Mouse (Mus musculus): ENCODE measurements around the gene Plcd4. TPM values are rescaled to one million over a fixed set of nuclear protein-coding genes. Genes with fewer than 3 reads are reported as not detected.
"Not testable (repeated sequence)": the region's sequence is repeated elsewhere in the genome, so short reads cannot be mapped to it uniquely, and the experiment has no call there.

Gene Plcd4
- total RNA-seq (2015; ENCODE audit: low replicate concordance) (not detected in 2 replicates), total RNA-seq (2017; ENCODE audit: low replicate concordance) (0.39 TPM in 1 of 2 replicates, not detected in the other)

DNA sequence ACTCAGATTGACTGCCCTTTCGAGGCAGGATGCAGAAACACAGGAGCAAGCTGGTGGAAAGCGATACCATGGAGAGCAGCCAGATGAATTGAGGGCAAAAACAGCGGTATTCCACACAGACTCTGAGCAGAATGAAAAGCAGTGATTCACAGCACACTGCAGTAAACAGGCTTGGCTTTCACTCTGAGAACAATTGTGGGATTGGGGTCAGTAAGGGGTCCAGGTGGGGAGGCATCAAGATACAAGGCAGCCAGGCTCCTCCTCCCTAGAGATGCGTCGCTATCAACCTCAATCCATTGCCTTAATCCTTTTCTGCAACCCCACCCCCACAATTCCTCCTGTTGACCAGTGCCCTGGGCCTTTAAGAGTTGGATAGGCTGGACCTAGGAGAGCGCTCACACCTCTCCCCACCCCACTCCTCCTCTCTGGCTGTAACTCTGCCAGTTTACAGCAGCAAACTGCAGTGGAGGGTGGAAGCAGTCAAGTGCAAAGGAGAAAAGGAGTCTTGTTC lies at the start of gene Plcd4:
Gene Plcd4 (plus strand): TSS at position 438 of the 511 bp plus-strand sequence.
- ATAC-seq (replicated peaks; ENCODE audit: low FRiP score, poor library complexity, severe bottlenecking): no peak

DNA sequence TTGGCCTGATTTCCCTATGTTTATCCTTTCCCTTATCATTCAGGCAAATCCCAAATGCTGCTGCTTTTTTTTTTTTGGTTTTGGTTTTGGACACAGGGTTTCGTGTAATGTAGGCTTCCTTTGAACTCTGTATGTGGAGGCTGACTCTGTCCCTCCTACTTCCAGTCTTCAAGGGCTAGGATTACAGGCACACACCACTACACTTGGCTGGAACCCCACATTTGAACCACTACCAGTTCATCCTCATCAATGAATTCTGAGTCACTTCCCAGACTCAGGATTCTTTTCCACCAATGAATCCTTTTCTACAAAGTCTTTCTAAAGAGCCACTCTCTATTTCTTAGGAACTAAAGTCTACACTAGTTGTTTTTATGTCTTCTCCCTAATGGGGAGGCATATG lies 41.6 kb upstream of the Plcd4 start:
- no peak for ATAC-seq (replicated peaks; ENCODE audit: low FRiP score, poor library complexity, severe bottlenecking)

DNA sequence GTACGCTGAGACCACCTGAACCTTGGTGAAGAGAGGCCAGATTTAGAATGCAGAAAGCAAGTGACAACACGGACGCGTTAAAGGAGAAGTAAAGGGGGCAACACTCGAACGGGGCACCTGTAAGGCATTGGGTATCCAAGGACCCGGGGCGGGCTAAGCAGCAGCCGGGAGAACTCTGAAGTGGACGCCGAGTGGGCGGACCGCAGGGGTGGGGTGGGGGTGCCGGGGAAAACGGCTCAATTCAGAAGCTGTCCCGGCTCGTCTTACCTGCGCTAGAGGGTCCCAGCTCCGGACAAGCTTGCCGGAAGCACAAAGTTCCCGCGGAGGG lies 37.3 kb upstream of the Plcd4 start:
- peak; percentile 36 for ATAC-seq (replicated peaks; ENCODE audit: low FRiP score, poor library complexity, severe bottlenecking)

DNA sequence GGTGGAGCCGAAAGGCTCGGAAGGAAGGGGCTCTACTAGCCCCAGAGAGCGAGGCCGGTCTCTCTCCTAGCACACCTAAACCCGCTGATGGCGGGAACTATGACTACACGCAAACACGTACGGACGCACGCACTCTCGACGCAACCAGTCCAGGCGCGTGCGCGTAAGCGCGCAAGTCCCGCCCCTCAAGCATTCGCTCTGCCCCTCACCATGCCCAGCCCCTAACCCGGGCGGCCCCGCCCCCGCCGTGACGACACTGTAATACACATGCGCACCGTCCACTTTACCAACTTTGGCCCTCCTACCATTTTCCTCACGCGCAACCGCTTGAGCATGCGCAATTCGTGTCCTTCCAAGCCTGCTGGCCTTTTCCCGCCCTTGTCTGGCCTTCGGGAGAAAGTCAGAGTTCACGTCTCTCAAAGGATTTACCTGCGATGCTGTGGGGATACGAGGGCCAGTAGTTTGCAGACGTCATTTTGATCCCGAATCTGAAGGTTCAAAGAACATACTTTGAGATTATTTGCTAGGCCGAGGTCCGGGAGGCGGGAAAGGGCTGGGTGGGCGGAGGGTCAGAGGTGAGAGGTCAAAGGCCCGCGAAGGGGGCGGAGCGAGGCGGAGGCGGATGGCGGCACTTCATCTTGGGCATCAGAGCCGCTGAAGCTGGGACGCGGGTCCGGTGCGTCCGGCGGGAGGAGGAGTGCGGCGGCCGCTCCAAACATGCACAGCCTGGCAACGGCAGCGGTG lies 36.8 kb upstream of the Plcd4 start, which contains the start of gene Cnot9:
Gene Cnot9 (plus strand): TSS at position 338 of the 744 bp plus-strand sequence.
- ATAC-seq (replicated peaks; ENCODE audit: low FRiP score, poor library complexity, severe bottlenecking): peak; percentile 91

DNA sequence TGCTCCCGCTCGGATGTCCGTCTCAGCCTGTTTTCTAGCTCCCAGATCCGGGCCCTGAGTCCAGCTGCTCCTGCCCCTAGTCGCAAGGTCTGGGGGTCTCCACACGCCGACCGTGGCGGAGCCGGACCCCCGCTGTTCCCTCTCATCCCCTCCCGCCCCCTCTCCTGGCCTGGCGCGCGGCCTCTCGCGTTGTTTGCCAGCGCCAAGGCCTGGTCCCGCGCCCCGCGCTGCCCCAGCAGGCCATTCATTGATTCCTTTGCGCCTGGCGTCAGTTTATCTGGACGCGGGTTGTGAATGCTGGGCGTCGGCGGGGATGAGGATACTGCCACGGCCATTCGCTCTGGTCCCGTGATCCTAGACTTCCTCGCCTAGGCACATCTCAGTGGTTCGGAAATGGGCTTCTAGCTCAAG lies 36.2 kb upstream of the Plcd4 start:
- peak; percentile 68 for ATAC-seq (replicated peaks; ENCODE audit: low FRiP score, poor library complexity, severe bottlenecking)

DNA sequence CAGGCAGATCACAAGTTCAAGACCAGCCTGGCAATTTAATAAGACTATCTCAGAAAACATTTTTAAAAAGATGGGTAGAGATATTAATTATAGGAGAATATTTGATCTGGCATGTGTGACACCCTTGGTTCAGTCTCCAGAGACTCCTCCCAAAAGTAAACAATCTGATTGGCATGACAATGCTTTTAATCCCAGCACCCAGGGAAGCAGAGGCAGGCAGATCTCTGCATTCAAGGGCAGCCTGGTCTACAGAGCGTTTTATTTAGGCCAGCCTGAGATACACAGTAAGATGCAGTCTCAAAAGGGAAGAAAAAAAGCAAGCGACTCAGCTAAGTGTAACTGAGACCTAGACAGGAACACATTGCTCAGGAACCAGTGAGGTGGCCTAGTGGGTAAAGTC lies 34.9 kb upstream of the Plcd4 start:
- no peak for ATAC-seq (replicated peaks; ENCODE audit: low FRiP score, poor library complexity, severe bottlenecking)

DNA sequence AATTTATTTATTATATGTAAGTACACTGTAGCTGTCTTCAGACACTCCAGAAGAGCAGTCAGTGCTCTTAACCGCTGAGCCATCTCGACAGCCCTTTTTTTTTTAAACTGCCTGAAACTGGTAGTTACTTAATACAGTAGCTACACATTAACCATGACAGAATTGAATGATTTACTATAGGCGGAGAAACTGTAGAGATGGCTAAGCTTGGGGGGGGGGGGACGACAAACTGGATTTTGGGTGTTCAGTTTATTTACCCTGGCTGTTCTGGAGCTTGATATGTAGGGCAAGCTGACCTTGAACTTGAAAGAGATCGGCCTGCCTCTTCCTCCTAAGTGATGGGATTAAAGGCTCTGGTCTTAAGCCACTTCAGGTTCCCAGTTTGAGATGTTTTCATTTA lies 31.4 kb upstream of the Plcd4 start:
- ATAC-seq (replicated peaks; ENCODE audit: low FRiP score, poor library complexity, severe bottlenecking): no peak

DNA sequence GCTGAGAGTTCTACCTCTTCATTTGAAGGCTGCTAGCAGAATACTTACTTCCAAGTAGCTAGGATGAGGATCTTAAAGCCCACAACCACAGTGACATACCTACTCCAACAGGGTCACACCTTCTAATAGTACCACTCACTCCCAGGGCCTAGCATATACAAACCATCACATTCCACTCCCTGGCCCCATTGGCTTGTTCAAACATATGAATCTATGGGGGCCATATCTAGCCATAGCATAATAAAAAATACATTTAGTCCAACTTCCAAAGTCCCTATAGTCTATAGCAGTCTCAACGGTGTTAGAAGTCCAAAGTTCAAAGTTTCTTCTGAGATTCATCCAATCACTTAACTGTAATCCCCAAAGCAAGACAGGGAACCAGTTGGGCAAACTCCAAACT lies 29.7 kb upstream of the Plcd4 start:
- ATAC-seq (replicated peaks; ENCODE audit: low FRiP score, poor library complexity, severe bottlenecking): not testable (repeated sequence)

DNA sequence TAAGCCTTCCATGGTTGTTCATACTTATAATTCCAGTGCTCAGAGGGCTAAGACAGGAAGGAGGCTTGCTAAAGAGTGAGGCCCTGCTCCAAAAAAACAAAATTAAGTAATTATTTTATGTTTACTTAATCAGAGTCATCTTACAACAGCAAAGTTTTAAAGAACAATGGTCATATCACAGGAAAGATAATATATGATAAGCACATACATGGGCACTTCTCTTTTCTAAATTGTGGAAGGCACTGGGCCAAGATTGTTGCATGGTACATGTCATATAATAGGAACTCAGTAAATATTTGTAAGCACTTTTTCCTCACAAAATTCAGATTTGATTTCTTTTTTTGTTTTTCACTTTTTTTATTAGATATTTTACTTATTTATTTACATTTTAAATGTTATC lies 22.8 kb upstream of the Plcd4 start:
- ATAC-seq (replicated peaks; ENCODE audit: low FRiP score, poor library complexity, severe bottlenecking): no peak

DNA sequence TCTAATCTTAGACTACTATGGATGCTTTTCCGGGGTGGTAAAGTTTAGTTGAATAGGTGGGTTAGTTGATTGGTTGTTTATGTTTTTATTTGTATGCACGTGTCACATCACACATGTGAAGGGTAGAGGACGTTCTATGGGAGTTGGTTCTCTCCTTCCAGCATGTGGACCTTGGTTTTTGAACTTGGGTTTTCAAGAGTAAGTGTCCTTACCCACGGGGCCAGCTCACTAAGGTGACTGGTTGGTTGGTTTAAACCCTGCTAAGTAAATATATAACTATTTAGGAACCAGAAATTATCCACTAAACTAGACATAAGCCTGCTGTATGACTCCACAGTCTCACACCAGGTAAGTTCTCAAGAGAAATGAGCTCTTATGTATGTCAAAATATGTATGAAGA lies 17.9 kb upstream of the Plcd4 start:
- no peak for ATAC-seq (replicated peaks; ENCODE audit: low FRiP score, poor library complexity, severe bottlenecking)

DNA sequence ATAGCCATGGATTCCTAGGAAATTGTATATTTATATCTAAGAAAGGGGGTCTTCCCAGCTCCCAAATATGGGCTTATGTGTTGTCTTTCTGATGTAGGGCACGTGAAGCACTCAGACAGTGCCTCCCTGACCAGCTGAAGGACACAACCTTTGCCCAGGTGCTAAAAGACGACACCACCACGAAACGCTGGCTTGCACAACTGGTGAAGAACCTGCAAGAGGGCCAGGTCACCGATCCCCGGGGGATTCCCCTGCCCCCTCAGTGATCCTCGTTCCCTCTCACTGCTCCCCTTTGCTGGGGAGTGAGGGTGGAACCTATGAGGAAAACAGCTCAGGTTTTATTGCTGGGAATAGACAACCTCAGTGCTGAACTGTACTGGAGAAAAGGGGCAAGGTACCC lies 14.1 kb upstream of the Plcd4 start:
- ATAC-seq (replicated peaks; ENCODE audit: low FRiP score, poor library complexity, severe bottlenecking): no peak

DNA sequence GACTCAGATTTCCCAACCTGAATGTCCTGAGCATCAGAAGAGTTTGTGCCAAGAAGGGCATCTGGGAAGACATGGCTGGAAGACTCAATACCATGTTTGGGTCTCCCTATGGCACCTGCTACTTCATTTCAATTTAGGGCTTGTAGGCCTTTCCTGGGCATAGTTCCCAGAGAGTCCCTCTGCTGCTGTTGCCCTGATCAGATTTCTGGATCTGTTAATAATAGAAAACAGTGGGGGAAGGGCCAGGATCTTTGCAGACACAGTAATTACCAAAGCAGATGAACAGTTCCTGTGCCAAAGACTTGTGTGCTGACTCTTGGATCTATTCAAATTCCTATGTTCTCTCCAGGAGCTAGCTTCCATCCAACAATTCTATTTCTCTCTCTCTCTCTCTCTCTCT lies 4.0 kb upstream of the Plcd4 start:
- ATAC-seq (replicated peaks; ENCODE audit: low FRiP score, poor library complexity, severe bottlenecking): no peak

DNA sequence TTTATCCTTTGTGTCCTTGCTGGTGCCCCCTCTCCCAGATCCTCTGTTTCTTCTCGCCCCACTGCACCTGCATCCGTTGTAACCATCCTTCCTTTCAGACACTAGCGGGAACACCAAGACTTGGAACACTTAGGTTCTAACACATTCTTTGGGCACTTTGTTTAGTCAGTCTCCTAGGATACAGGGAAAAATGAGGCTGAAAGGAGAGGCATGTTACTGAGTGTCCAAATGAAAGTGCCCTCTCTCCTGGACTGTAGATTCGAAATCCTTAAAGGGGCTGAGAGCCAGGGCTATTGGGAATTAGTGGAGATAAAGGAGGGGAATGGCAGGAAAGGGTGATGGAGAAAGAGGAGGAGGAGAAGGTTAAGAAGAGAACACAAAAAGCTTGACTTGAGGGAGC lies 1.5 kb downstream of the Plcd4 start, which contains the start of gene Usp37:
Gene Usp37 (minus strand): TSS at position 101 of the 400 bp plus-strand sequence.
- no peak for ATAC-seq (replicated peaks; ENCODE audit: low FRiP score, poor library complexity, severe bottlenecking)

DNA sequence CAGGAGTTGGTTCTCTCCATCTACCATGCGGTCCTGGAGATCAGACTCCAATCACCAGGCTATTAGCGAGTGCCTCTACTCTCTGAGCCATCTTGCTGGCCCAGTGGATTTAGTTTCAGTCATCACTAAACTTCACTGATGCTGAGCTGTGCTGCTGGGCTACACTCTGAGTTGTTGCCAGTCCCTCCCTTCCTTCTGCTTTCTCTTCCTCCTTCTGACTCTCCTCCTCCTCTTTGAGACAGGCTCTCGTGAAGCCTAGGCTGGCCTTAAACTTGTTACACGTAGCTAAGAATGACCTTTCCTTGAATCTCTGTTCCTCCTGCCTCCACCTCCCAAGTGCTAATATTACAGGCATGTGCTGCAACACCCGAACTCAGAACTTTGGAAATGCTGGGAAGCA lies 16.4 kb downstream of the Plcd4 start:
- no peak for ATAC-seq (replicated peaks; ENCODE audit: low FRiP score, poor library complexity, severe bottlenecking)

DNA sequence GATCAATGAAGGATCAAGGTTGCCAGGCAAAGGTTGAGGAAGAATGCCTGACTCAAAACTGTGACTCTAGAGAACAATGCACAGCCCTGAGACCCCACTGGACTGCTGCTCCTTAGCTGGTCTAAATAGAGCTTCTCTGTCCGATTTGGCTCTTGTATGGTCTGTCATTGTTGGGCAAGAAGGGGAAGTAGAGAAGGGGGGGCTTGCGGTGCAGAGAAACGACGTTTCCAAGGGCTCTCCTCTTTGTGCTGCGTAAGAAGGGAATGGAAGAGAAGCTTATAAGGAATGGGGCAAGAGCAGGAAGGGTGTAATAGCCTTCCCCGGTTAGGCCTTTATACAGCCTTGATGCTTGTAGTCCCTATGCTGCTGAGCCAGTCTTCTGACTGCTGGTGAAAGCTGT lies 23.1 kb downstream of the Plcd4 start:
- ATAC-seq (replicated peaks; ENCODE audit: low FRiP score, poor library complexity, severe bottlenecking): no peak

DNA sequence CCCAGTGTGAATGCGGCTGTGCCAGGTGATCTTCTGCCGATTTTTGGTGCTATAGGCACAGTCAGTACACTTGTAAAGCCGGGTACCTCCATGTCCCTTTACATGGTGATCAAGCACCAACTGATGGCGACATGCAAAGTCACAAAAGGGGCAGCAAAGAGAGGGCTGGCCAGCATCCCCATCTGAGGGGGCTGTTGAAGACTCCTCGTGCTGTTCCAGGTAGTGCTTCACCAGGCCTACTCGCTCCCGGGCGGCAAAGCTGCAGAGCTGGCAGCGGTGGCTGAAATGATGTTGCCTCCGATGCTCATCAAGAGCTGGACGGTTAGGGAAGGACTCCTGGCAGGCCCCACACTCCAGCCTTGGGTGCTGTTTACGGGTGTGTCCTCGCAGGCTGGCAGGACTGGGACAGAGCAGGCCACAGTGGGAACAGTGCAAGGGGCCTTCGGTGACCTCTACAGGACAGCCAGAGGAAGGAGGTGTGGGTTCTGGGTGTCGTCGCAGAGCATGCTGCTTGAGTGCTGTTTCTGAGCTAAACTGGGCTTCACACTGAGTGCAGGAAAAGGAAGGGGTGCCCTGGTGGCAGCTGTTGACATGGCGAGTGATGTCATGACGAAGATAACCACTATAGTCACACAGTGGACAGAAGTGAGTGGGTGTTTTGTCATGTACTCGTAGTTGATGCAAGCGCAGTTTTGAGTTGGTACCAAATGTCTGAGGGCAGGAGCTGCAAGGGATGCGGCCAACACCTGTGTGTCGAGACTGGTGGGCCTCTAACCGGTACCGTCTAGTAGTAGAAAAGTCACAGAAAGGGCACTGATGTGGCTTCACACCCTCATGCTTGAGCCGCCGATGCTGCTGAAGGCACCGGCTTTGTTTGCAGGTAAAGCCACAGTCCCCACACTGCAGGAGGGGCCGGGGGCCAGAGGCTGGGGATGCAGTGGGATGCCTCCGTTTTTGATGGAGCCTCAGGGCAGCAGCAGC lies 27.3 kb downstream of the Plcd4 start:
- ATAC-seq (replicated peaks; ENCODE audit: low FRiP score, poor library complexity, severe bottlenecking): no peak

DNA sequence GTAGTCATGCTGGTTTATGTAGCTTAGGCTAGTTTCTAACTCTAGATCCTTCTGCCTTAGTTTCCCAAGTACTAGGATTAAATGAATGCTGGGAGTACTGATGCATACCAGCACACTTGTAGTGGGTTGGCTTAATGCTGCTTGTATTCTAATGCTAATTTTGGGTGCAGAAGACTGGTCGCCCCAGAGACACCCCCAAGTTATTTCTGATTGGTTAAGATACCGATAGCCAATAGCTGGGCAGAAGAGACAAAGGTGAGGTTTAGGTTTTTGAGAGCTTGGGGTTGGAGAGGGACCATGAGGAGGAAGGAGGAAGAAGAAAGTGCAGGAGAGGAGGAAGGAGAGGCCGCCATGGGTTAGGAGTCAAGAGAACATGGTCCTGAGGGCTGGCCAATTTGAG lies 39.9 kb downstream of the Plcd4 start:
- no peak for ATAC-seq (replicated peaks; ENCODE audit: low FRiP score, poor library complexity, severe bottlenecking)

DNA sequence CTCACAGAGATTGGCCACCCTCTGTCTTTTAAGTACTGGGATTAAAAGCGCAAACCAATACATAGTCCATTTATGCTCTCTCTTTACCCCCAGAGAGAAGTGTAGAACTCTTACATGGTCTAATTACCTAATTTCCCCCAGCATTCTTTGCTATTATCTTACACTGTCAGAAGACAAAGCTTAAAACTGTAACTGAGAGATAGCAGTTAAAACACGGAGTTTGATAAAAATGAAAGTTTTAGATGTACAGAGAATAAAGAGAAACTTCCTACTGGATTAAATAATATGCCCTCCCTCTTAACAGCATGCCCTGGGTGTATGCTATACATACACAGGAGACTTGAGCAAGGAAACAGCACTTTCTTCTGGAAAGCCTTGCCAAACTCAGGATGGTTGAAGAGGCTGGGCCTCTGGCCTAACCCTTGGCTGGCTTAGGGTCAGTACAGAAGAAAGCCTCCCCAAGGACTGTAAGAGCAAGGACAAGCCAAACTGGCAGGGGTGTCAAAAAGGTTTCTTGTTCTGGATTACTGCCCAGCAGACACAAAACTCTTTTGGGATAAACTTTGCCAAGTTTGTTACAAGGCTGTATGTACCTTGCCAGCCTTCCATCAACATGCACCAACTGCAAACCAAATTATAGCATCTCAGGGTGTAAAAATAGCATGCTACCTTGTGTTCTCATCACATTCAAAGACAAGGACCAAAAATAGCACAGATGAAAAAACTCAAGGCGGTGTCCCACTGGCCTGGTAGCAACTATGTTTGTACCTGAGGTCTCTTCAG lies 42.1 kb downstream of the Plcd4 start:
- no peak for ATAC-seq (replicated peaks; ENCODE audit: low FRiP score, poor library complexity, severe bottlenecking)

DNA sequence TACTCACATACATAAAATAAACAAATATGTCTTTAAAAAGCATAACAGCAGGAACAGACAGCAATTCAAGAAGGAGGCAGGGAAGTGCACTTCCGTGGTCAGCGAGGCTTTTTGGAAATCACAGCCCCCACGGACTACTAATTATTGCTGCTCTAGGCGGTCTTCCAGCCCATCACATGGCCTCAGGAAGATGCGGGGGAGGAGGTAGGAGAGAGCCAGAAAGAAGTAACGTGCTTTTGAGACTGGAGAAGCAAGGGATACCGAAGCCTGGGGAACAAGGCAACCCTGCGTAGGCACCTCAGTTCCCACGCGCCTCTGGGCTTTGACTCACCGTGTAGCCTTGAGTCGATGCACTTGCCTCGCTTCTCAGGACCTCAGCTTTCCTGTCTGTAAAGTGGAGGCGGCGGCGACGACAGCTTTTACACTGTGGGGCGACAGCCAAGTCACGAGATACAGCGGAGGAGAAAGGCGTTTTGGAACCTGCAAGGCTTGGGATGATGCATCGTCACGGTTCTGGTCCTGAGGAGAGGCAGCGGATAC lies 44.6 kb downstream of the Plcd4 start:
- ATAC-seq (replicated peaks; ENCODE audit: low FRiP score, poor library complexity, severe bottlenecking): no peak; the same call in 1 of the 2 replicates

Measured in erythroid progenitor cell, adult 5-6 weeks (primary cell).